Mouse (Mus musculus) Patski (cell line): ENCODE results near the gene 1810055G02Rik. TPM values are rescaled to one million over a fixed set of nuclear protein-coding genes. Genes with fewer than 3 reads are reported as not detected.

ENCODE experiments used
- ATAC-seq: fragments of 100-300 bp; one replicate; pipeline ENCODE4 v1.8.0; 2021
- CTCF ChIA-PET: fragments of 350-600 bp; sonication (Branson Sonifier 250); formaldehyde crosslinking; loops from one replicate; lab custom pipeline; 2022; ENCODE audit warnings: inconsistent platforms; lab: Charles Lee
- POLR2A ChIA-PET: fragments of 350-600 bp; sonication (Branson Sonifier 250); formaldehyde crosslinking; loops from one replicate; lab custom pipeline; 2022; ENCODE audit warnings: antibody characterized with exemption, inconsistent platforms; lab: Charles Lee
- DNase-seq: peaks from one replicate; pipeline ENCODE4 v3.0.0-alpha.2; 2011; ENCODE audit warnings: low read depth, low spot score
- H3K27me3 ChIP-seq: fragments of 371-371 bp; one replicate; pipeline ENCODE4 v1.5.1; 2021
- CTCF ChIP-seq: fragments of 100-300 bp; IDR thresholded peaks from one replicate; pipeline ENCODE4 v1.5.1; 2021
- in situ Hi-C: fragments of 300-500 bp; cut with MboI; formaldehyde crosslinking; loops from 3 replicates; pipeline ENCODE4 v1.11.1; 2018; ENCODE audit warnings: low pct_unique_long_range_greater_than_20kb, mixed read lengths
- polyA plus RNA-seq: library from polyadenylated mRNA; unstranded; gene quantifications from one replicate; pipeline ENCODE4 v1.2.3, GENCODE M21; 2021

The 1810055G02Rik gene
- polyA plus RNA-seq, 1 experiment from 2014 or later = 58.9 TPM

DNA sequence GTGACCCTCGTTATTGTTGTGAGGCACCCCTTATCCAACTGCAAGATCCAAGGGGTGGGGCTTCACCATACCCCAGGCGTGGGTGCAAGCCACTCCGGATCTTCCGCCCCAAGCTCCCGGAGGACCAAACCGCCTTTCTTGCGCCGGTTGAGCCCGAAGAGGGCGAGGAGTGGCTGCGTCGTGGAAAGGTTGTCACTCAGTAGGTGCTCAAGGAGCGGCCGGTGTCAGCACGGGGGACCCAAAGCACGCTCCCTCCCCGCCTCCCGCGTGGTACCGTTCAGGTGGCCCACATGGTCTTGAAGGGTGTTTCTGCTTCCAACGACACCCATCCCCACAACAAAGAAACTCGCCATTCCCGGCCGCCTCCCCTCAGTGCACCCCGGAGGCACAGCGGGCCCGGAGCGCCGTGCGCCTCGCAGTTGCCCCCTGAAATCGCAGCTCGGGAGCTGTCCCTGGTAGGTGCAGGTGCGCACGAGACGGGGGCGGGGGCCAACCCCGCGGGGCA, 59.2 kb downstream of the 1810055G02Rik start, which contains the start of gene Kmt5b:
Kmt5b (plus strand) TSS at position 146 of the 505 bp plus-strand sequence.
- CTCF ChIA-PET = interaction anchor here (1.8 kb wide), 1 partner anchor 76 kb away, joined by 3 read pairs; no protein-coding TSS in a partner anchor
- POLR2A ChIA-PET = interaction anchor here (0.8 to 2.1 kb wide), 4 partner anchors 40 to 196 kb away, joined by 3 to 12 read pairs (median 3); partner anchors contain the start of gene Chka
- no peak for TF ChIP-seq CTCF
- in situ Hi-C loops = no loop called here
- H3K27me3 ChIP-seq = peaks cover 15% of the 10 kb centered on the region
- ATAC-seq (no peak), DNase-seq (no peak)

Other genes starting within 250 kb of the 1810055G02Rik start
- gene Ppp6r3, start 132.5 kb upstream of the 1810055G02Rik start, polyA plus RNA-seq = 103 TPM
- 44.9 TPM for gene Lrp5, start 21.7 kb upstream of the 1810055G02Rik start, polyA plus RNA-seq
- gene Kmt5b, start 59.1 kb downstream of the 1810055G02Rik start, polyA plus RNA-seq = 35.0 TPM
- gene Chka, start 143.5 kb downstream of the 1810055G02Rik start, polyA plus RNA-seq = 169 TPM
- gene Tcirg1, start 198.8 kb downstream of the 1810055G02Rik start, polyA plus RNA-seq = 80.3 TPM
- gene Ndufs8, start 204.5 kb downstream of the 1810055G02Rik start, polyA plus RNA-seq = 232 TPM
- 22.2 TPM for gene Aldh3b1, start 221.5 kb downstream of the 1810055G02Rik start, polyA plus RNA-seq
- not detected for gene Unc93b1, start 226.9 kb downstream of the 1810055G02Rik start, polyA plus RNA-seq